Mouse (Mus musculus): Measurements from ENCODE around the gene Cfap73. TPM values are rescaled to one million over a fixed set of nuclear protein-coding genes. Genes with fewer than 3 reads are reported as not detected.
A peak's percentile ranks its signal among the peaks of the same experiment; 100 is the strongest.

Cfap73 gene
- 0.65 TPM in 1 of 2 replicates, not detected in the other for polyA plus RNA-seq (2015; fragmentation: Nextera tagmentation; extraction: Ambion mirVana)

GRCm38 (mm10) chr5:120634131-120634530 lies at the start of gene Cfap73:
Gene Cfap73, minus strand, starts transcription at chr5:120634235.
- Histone ChIP-seq H3K4me3 (no peak within 1 kb of the TSS), H3K36me3 (ENCODE audit: poor library complexity, severe bottlenecking) (no peaks in the 10 kb centered on the region), H3K4me2 (no peak within 1 kb of the TSS), H3K9ac (no peak within 1 kb of the TSS), H3K27ac (no peak within 1 kb of the TSS), H3K4me1 (peaks cover 4% of the 10 kb centered on the region; the same call in 1 of the 2 replicates), H3K27me3 (peaks cover 6% of the 10 kb centered on the region), H3K9me3 (replicated peaks) (no peaks in the 10 kb centered on the region)
- 62% methylated on average over 9 of the region's 9 CpGs for WGBS
- no peak for ATAC-seq

DNA sequence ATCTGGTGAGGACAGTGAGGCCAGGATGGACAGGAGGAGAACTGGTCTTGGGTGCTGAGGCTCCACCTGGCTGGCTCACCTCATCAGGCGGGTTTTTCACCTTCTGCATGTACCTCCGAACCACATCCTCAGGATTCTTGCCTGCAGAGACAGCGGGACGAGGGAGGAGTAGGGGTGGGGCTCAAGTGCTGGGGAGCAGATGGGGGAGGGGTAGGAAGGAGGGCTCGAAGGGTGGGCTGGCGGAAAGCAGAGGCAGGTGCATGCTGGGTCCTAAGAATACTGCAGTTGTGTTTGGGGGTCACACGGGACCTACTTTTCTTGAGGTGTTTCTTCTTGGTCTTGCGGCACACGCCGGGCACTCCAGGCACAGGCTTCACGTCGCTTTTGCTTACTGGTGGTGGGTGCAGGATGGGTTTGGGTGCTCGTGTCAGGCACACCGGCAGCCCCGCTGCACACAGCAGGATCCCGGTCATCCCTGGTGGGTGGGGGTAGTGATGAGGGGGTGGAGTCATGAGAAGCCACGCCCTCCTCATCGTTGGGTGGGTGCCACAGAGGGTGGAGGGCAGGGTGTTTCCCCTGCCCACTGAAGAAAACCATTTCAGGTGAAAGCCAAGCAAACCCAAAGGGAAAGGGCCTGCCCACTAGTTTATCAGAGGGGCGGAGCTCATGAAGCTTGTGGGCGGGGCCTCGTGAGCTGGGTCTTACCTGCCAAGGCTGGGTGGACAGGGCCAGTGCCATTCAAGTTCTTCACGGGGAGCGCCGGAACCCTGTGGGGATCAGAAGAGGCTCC lies 49.1 kb upstream of the Cfap73 start:
- Histone ChIP-seq H3K4me1 (peaks cover 27% of the 10 kb centered on the region), H3K9ac (no peak overlapping the region), H3K36me3 (ENCODE audit: poor library complexity, severe bottlenecking) (peaks cover 21% of the 10 kb centered on the region), H3K9me3 (replicated peaks) (no peaks in the 10 kb centered on the region), H3K27me3 (peaks cover 42% of the 10 kb centered on the region), H3K27ac (no peak overlapping the region), H3K4me3 (no peak overlapping the region), H3K4me2 (no peak overlapping the region)
- 9% methylated on average over 24 of the region's 24 CpGs for WGBS
- ATAC-seq = no peak

GRCm38 (mm10) chr5:120680918-120681317 lies 46.9 kb upstream of the Cfap73 start:
- H3K27me3 ChIP-seq = peaks cover 39% of the 10 kb centered on the region
- 82% methylated on average over 18 of the region's 18 CpGs for WGBS
- H3K36me3 ChIP-seq (ENCODE audit: poor library complexity, severe bottlenecking) = peaks cover 21% of the 10 kb centered on the region
- no peak for ATAC-seq
- H3K4me1 ChIP-seq = peaks cover 27% of the 10 kb centered on the region
- H3K9ac ChIP-seq = no peak overlapping the region
- peak overlapping the region; percentile 49 for H3K4me2 ChIP-seq
- H3K9me3 ChIP-seq (replicated peaks) = no peaks in the 10 kb centered on the region
- peak overlapping the region; percentile 51; the same call in 1 of the 2 replicates for H3K27ac ChIP-seq
- no peak overlapping the region for H3K4me3 ChIP-seq

DNA sequence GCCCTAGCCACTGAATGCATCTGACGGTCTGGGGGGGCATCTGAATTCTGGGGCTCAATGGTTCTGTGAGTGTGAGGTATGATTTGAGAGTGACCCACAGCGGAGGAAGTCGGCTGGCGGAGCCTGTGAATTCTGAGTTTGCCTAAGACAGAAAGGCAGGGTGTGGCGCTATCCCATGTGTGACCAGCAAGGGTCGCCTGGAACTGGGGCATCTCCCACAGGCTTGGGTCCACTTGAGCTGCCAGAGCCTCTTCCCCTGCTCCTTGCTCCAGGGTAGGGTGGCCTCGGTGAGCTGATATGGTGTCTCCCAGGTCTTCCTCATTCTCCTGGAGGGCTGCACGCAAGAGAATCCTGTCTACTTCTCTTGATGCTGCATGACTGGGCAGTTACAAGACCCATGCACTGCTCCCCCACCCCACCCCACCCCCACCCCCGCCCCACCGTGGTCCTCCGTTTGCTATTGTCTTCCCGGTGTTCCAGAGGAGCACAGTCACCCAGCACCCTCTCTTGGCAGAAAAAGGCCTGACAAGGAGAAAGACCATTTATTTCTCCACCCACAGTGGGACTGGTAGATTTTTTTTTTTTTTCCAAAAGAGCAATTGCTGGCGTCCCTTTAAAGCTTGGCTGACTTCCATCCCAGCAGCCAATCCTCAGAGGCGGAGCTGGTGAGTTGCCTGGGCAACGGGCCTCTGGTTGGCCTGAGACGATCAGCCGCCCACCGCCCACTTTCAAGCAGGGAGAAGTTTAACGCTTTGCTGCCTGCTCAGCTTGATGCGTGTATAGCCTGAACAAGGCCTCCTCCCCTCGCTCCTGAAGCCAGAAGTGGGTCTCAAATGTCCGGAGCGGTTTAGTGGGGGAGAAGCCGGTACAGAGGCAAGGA lies 45.9 kb upstream of the Cfap73 start:
- peak overlapping the region; percentile 87 for H3K27ac ChIP-seq
- WGBS = 2% methylated on average over 23 of the region's 24 CpGs
- H3K4me2 ChIP-seq = peak overlapping the region; percentile 59
- H3K9me3 ChIP-seq (replicated peaks) = no peaks in the 10 kb centered on the region
- ATAC-seq = peak; percentile 88
- H3K4me3 ChIP-seq = peak overlapping the region; percentile 27
- H3K9ac ChIP-seq = peak overlapping the region; percentile 51
- H3K4me1 ChIP-seq = peaks cover 30% of the 10 kb centered on the region
- peaks cover 33% of the 10 kb centered on the region for H3K27me3 ChIP-seq
- H3K36me3 ChIP-seq (ENCODE audit: poor library complexity, severe bottlenecking) = peaks cover 16% of the 10 kb centered on the region

GRCm38 (mm10) chr5:120677516-120677915 lies 43.5 kb upstream of the Cfap73 start:
- 26% methylated on average over 2 of the region's 2 CpGs for WGBS
- H3K27me3 ChIP-seq = peaks cover 10% of the 10 kb centered on the region
- no peaks in the 10 kb centered on the region for H3K9me3 ChIP-seq (replicated peaks)
- H3K4me3 ChIP-seq = no peak overlapping the region
- ATAC-seq = no peak
- no peak overlapping the region for H3K4me2 ChIP-seq
- peaks cover 12% of the 10 kb centered on the region; the same call in 1 of the 2 replicates for H3K36me3 ChIP-seq (ENCODE audit: poor library complexity, severe bottlenecking)
- peaks cover 32% of the 10 kb centered on the region for H3K4me1 ChIP-seq
- H3K27ac ChIP-seq = no peak overlapping the region
- no peak overlapping the region for H3K9ac ChIP-seq

DNA sequence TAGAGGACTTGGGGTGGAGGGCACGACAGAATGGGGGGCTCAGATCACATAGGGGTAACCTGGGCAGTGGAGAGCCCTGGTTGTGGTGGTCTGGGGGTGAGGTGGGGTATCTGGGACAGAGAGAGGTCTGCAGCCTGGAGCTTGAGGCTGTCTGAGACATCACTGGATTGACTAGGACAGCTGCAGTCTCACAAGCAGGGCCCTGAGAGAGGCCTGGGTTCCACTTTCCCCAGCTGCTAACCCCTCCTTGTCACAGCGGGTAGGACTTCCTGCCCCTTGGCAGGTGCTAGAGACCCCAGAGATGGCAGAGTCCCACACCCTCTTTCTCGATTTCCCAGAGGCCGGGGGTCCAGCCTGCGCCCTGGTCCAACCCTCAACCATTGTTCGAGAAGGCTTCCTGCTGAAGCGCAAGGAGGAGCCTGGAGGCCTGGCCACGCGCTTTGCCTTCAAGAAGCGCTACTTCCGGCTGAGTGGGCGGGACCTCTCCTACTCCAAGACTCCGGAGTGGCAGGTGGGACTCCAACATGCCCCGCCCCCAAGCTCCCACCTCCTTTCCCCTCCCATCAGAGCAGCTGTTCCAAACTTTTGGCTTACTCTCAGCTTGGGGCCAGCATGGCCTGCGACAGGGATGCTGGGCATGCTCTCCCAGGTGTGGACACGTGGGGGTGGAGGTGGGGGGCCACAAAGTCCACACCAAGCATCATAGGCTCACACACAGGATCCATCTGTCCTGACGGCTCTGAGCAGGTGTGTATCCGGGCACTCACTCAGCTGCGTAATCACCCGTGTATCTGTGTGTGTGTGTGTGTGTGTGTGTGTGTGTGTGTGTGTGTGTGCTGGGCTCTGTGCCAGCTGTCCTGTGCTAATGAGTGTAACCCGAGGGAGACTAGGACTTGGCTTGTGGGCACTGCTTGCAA lies 40.5 kb upstream of the Cfap73 start:
- peak overlapping the region; percentile 27 for H3K4me2 ChIP-seq
- ATAC-seq = no peak; the same call in 1 of the 2 replicates
- 0 out of 2 replicates have a peak overlapping the region, but pooled peaks have one; percentile 21 for H3K9ac ChIP-seq
- H3K27ac ChIP-seq = no peak overlapping the region
- peaks cover 14% of the 10 kb centered on the region for H3K4me1 ChIP-seq
- no peaks in the 10 kb centered on the region for H3K27me3 ChIP-seq
- H3K36me3 ChIP-seq (ENCODE audit: poor library complexity, severe bottlenecking) = no peaks in the 10 kb centered on the region
- WGBS = 32% methylated on average over 21 of the region's 21 CpGs
- no peaks in the 10 kb centered on the region for H3K9me3 ChIP-seq (replicated peaks)
- no peak overlapping the region for H3K4me3 ChIP-seq

GRCm38 (mm10) chr5:120673626-120674025 lies 39.6 kb upstream of the Cfap73 start:
- H3K27me3 ChIP-seq = no peaks in the 10 kb centered on the region
- no peak overlapping the region for H3K4me3 ChIP-seq
- no peak overlapping the region for H3K4me2 ChIP-seq
- H3K36me3 ChIP-seq (ENCODE audit: poor library complexity, severe bottlenecking) = no peaks in the 10 kb centered on the region
- no peaks in the 10 kb centered on the region for H3K9me3 ChIP-seq (replicated peaks)
- H3K4me1 ChIP-seq = peaks cover 10% of the 10 kb centered on the region
- no peak overlapping the region for H3K9ac ChIP-seq
- H3K27ac ChIP-seq = no peak overlapping the region
- 9% methylated on average over 12 of the region's 12 CpGs for WGBS
- no peak for ATAC-seq

DNA sequence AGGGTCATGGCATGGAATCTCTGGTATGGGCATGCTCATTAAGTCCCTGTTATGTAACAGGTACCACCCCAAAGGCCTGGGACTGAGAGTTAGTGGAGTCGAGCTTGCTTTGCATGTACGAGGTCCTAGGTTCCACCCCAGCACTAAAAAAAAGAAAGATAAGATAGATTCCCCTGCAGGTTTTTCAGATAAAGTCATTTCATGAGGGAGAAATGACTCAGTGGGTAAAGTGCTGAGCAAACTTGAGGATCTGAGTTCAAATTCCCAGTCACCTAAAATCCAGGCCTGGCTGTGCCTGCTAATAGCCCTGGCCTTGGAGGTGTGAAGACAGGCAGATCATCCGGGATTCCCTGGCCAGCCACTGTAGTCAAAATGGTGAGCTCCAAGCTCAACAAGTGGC lies 37.8 kb upstream of the Cfap73 start:
- WGBS = 87% methylated on average over 3 of the region's 3 CpGs
- Histone ChIP-seq H3K4me3 (no peak overlapping the region), H3K27me3 (0 out of 2 replicates have a peak, but pooled peaks cover 5% of the 10 kb centered on the region), H3K9ac (no peak overlapping the region), H3K36me3 (ENCODE audit: poor library complexity, severe bottlenecking) (no peaks in the 10 kb centered on the region), H3K27ac (no peak overlapping the region), H3K9me3 (replicated peaks) (no peaks in the 10 kb centered on the region), H3K4me2 (no peak overlapping the region), H3K4me1 (peaks cover 10% of the 10 kb centered on the region)
- ATAC-seq = no peak

GRCm38 (mm10) chr5:120670132-120670531 lies 36.1 kb upstream of the Cfap73 start:
- no peak overlapping the region for H3K4me2 ChIP-seq
- peaks cover 9% of the 10 kb centered on the region for H3K4me1 ChIP-seq
- H3K9me3 ChIP-seq (replicated peaks) = no peaks in the 10 kb centered on the region
- no peak overlapping the region for H3K9ac ChIP-seq
- 91% methylated on average over 7 of the region's 7 CpGs for WGBS
- H3K4me3 ChIP-seq = no peak overlapping the region
- H3K27ac ChIP-seq = no peak overlapping the region
- ATAC-seq = no peak
- H3K27me3 ChIP-seq = peaks cover 14% of the 10 kb centered on the region; the same call in 1 of the 2 replicates
- no peaks in the 10 kb centered on the region for H3K36me3 ChIP-seq (ENCODE audit: poor library complexity, severe bottlenecking)

- peaks cover 14% of the 10 kb centered on the region; the same call in 1 of the 2 replicates for H3K27me3 ChIP-seq
- H3K4me3 ChIP-seq = no peak overlapping the region
- H3K27ac ChIP-seq = no peak overlapping the region
- H3K4me1 ChIP-seq = no peaks in the 10 kb centered on the region
- H3K36me3 ChIP-seq (ENCODE audit: poor library complexity, severe bottlenecking) = no peaks in the 10 kb centered on the region
- ATAC-seq = no peak
- H3K9me3 ChIP-seq (replicated peaks) = no peaks in the 10 kb centered on the region
- no peak overlapping the region for H3K4me2 ChIP-seq
- 76% methylated on average over 7 of the region's 7 CpGs for WGBS
- no peak overlapping the region for H3K9ac ChIP-seq
Observed at GRCm38 (mm10) chr5:120668761-120669160, 34.7 kb upstream of the Cfap73 start.

DNA sequence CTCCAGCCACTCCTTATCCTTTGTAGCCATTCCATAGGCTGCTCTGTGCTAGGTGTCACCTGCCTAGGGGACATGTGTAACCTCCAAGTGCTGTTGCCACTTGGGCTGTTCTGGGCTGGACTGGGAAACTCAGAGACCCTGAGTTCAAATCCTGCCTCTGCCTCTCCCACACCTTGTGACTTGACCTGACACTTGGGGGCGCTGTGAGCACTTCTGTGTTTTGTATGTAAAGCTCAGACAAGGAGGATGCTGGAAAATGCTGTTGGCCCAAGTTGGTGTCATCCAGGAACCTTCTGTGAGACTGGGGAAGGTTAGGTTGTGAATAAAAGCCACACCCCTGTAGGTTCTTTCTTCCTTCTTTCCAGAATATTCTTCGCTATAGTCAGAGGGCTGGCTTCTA lies 30.9 kb upstream of the Cfap73 start:
- no peak overlapping the region for H3K4me3 ChIP-seq
- WGBS = 58% methylated on average over 2 of the region's 2 CpGs
- no peaks in the 10 kb centered on the region for H3K36me3 ChIP-seq (ENCODE audit: poor library complexity, severe bottlenecking)
- 0 out of 2 replicates have a peak, but pooled peaks cover 3% of the 10 kb centered on the region for H3K4me1 ChIP-seq
- ATAC-seq = no peak
- no peaks in the 10 kb centered on the region for H3K9me3 ChIP-seq (replicated peaks)
- peaks cover 14% of the 10 kb centered on the region; the same call in 1 of the 2 replicates for H3K27me3 ChIP-seq
- no peak overlapping the region for H3K9ac ChIP-seq
- no peak overlapping the region for H3K27ac ChIP-seq
- H3K4me2 ChIP-seq = no peak overlapping the region

Data from forebrain, embryonic 13.5 days (tissue).